Mouse (Mus musculus) frontal cortex, adult (tissue): Measurements from ENCODE around the gene Ak5.

Experiments used
- ATAC-seq: cut with Nextera tagmentation; 2 replicates; pipeline ENCODE4 v1.9.2; 2017; ENCODE audit warnings: mild to moderate bottlenecking, moderate library complexity, mixed read lengths; ENCODE audit not compliant: low TSS enrichment

Ak5 gene

DNA sequence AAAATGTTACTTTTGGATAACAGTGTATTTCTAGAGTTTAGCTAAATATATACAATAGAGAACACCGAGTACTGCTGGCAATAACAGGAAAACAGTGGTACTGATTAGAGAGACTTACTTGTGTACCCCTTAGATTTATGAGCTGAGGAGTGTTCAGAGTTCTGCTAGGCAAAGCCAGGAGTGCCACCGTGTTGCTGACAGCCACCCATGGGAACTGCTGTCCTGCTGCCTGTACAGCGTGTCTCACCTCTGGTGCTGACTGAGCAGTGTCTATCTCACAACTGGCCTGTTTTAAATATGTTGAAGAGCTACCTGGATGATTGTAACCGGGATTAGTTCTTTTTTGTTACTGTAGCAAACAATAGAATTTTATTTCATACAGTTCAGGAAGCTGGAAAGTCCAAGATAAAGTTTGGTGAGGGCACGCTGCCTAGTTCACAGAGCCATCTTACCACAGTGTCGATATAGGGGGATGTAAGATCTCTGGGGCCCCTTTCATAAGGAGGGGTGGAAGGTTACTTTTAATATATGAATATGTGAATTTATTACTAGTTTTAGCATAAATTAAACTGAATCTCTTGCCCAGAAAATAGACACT is 103.5 kb downstream of the Ak5 start:
- no peak for ATAC-seq

DNA sequence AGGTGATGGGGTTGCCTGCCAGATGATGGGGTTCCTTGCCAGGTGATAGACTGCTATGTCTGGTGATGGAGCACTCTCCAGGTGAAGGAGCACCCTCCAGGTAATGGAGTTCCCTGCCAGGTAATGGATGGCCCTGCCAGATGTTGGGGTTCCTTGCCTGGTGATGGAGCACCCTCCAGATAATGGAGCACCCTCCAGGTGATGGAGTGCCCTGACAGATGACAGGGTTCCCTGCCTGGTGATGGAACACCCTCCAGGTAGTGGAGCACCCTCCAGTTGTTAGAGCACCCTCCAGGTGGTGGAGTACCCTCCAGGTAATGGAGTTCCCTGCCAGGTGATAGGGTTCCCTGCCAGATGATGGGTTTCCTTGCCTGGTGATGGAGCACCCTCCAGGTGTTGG is 104.3 kb downstream of the Ak5 start:
- ATAC-seq = no peak

- ATAC-seq = no peak
Measured at GRCm38 (mm10) chr3:152561708-152562107, 106.5 kb downstream of the Ak5 start.

GRCm38 (mm10) chr3:152559295-152559694 is 108.9 kb downstream of the Ak5 start:
- ATAC-seq = no peak

GRCm38 (mm10) chr3:152558106-152558505 is 110.1 kb downstream of the Ak5 start:
- ATAC-seq = no peak

GRCm38 (mm10) chr3:152557659-152558058 is 110.5 kb downstream of the Ak5 start:
- ATAC-seq = no peak

DNA sequence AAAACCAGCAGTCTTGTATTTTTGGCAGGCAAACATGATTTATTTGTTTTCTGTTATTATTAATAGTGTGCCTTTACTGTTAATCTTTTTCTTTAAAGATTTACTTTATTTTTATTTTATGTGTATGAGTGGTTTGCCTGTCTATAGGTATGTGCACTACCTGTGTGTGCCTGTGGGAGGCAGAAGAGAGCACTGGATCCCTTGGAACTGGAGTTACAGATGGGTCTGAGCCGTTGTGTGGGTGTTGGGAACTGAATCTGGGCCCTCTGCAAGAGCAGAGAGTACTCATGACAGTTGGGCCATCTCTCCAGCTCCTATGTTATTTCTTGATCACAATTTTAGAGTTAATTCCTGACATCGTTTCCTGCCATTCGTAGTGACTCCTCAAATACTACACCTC is 111.2 kb downstream of the Ak5 start:
- no peak for ATAC-seq

- peak; percentile 45 for ATAC-seq
Measured at GRCm38 (mm10) chr3:152556435-152556834, 111.7 kb downstream of the Ak5 start.

- ATAC-seq = peak; percentile 5; the same call in 1 of the 2 replicates
Measured at GRCm38 (mm10) chr3:152555216-152555615, 112.9 kb downstream of the Ak5 start.

DNA sequence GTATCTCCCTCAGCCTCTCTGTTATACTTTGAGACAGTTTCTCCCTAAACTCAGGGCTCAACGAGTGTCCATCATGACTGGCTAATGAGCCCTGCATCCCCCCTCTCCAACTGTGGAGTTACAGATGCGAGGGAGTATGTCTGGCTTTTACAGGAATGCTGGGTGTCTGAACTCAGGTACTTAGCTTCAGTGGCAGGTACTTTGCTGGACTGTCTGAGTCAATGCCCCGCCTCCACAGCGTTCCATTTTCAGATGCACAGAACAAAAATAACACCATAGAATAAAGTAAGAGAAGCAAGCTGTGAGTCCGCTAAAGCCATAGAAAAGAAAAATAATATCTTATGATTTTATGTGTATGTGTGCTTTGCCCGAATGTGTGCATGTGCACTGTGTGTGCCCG is 113.8 kb downstream of the Ak5 start:
- ATAC-seq = peak; percentile 70

DNA sequence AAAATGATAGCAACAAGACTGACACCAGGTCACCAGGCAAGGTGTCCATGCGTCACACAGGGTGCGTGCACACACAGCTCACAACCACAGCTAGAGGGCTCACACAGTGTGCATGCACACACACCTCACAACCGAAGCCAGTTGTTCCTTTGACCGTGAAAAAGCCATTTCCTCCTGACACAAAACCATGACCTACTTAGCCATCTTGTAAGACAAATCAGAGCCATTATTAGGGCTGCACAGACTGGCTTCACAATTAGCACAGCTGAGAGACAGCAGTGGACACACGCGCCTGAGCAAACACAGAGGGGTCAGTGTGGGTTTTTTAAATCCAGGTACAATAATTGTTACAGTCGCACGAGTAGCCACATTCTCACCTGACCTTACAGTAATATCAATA is 115.5 kb downstream of the Ak5 start:
- no peak for ATAC-seq

- no peak for ATAC-seq
Measured at GRCm38 (mm10) chr3:152550528-152551115, 117.5 kb downstream of the Ak5 start.

- ATAC-seq = no peak
Measured at GRCm38 (mm10) chr3:152550031-152550430, 118.1 kb downstream of the Ak5 start.

DNA sequence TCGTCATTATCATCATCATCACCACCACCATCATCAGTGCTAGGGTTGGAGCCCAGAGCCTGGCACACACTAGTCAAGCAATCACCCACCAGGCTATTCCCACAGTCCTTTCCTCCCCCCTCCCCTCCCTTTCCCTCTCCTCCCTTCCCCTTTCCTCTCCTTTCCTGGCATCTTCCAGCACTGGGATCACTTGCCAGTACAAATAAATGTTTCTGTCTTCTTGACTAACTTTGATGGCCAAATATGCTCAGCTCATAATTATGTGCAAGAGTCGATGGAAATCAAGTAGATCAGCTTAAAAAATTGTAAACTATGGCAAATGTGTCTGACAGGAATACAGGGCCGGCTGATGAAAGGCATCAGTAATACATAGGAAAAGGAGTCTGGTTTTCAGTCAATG is 123.2 kb downstream of the Ak5 start:
- no peak for ATAC-seq

GRCm38 (mm10) chr3:152542298-152542697 is 125.9 kb downstream of the Ak5 start:
- ATAC-seq = peak; percentile 93

DNA sequence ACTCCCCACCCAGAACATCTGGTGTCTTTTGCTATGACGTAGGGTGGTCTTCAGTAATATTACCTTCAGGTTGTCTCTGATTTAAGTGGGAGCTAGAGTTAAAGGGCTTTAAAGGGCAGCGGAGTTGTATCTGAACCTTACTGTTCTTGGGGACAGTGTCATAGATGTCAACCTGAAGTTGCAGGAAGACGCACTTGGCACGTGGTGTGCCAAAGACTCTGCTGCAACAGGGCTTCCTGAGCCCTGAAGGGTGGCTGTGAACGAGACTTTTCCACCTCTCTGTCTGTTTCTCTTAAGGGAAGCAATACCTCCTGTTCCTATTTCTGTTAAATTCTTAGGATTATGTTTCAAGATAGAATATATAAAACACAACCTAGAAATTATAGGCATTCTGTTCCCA is 137.8 kb downstream of the Ak5 start:
- no peak for ATAC-seq

GRCm38 (mm10) chr3:152529058-152529972 is 138.8 kb downstream of the Ak5 start:
- ATAC-seq = peak; percentile 88

GRCm38 (mm10) chr3:152526721-152527120 is 141.4 kb downstream of the Ak5 start:
- ATAC-seq = peak; percentile 47; the same call in 1 of the 2 replicates

GRCm38 (mm10) chr3:152523315-152523638 is 144.9 kb downstream of the Ak5 start:
- ATAC-seq = no peak

GRCm38 (mm10) chr3:152522634-152523314 is 145.4 kb downstream of the Ak5 start:
- ATAC-seq = no peak

DNA sequence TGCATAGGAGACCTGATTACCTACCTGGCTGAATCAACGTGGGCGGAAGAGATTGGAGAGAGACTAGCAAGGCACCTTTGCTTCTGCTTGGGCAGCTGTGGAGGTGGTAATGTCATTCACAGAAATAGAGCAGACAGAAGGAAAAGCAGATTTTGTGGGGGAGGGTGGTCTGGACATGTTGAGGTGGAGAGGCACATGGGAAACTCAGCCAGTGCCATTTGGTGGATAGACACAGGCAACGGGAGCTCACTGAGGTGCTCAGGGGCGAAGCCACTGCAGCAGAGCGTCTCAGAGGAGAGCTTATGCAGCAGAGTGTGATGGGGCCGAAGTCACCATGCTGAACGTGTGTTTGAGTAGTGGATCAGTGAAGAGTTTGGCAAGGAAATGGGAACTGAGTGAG is 147.1 kb downstream of the Ak5 start:
- peak; percentile 70 for ATAC-seq

- no peak for ATAC-seq
Measured at GRCm38 (mm10) chr3:152520074-152520473, 148.1 kb downstream of the Ak5 start.
